Mouse (Mus musculus): Measurements from ENCODE around the gene Sars2. TPM values are rescaled to one million over a fixed set of nuclear protein-coding genes. Genes with fewer than 3 reads are reported as not detected.

Gene Sars2
- total RNA-seq, 2 experiments from 2014 or later: 18.5 to 18.8 TPM

GRCm38 (mm10) chr7:28780067-28780658 lies 38.4 kb downstream of the Sars2 start:
- peak; percentile 88 to 91 for DNase-seq

- DNase-seq: peak; percentile 54 to 60
Observed at GRCm38 (mm10) chr7:28780857-28781256, 39.1 kb downstream of the Sars2 start.

GRCm38 (mm10) chr7:28781261-28781663 lies 39.5 kb downstream of the Sars2 start:
- no peak for DNase-seq

GRCm38 (mm10) chr7:28785161-28785560 lies 43.4 kb downstream of the Sars2 start:
- DNase-seq: no peak

- DNase-seq: no peak
Observed at GRCm38 (mm10) chr7:28787884-28788283, 46.1 kb downstream of the Sars2 start.

GRCm38 (mm10) chr7:28788307-28789195 lies 46.8 kb downstream of the Sars2 start, which contains the start of gene Rinl:
Gene Rinl, plus strand, starts transcription at chr7:28788969.
- DNase-seq: peak in 1 of 2 experiments; percentile 25

GRCm38 (mm10) chr7:28789235-28789634 lies 47.4 kb downstream of the Sars2 start:
- no peak for DNase-seq

GRCm38 (mm10) chr7:28790066-28790806 lies 48.4 kb downstream of the Sars2 start:
- DNase-seq: peak in 1 of 2 experiments; percentile 29

- no peak for DNase-seq
Observed at GRCm38 (mm10) chr7:28791706-28792105, 49.9 kb downstream of the Sars2 start.

GRCm38 (mm10) chr7:28792391-28793185 lies 50.8 kb downstream of the Sars2 start:
- DNase-seq: no peak

GRCm38 (mm10) chr7:28793834-28794233 lies 52.0 kb downstream of the Sars2 start:
- peak in 1 of 2 experiments; percentile 61 for DNase-seq

GRCm38 (mm10) chr7:28794496-28794895 lies 52.7 kb downstream of the Sars2 start:
- no peak for DNase-seq

- no peak for DNase-seq
Observed at GRCm38 (mm10) chr7:28795832-28796231, 54.0 kb downstream of the Sars2 start.

- DNase-seq: peak; percentile 91 to 93
Observed at GRCm38 (mm10) chr7:28796562-28796975, 54.8 kb downstream of the Sars2 start.

GRCm38 (mm10) chr7:28799994-28800393 lies 58.2 kb downstream of the Sars2 start:
- no peak for DNase-seq

GRCm38 (mm10) chr7:28801451-28801850 lies 59.7 kb downstream of the Sars2 start:
- no peak for DNase-seq

GRCm38 (mm10) chr7:28801901-28802670 lies 60.3 kb downstream of the Sars2 start:
- no peak for DNase-seq

GRCm38 (mm10) chr7:28802846-28803588 lies 61.2 kb downstream of the Sars2 start:
- no peak for DNase-seq

All from adrenal gland, postnatal 36 days (tissue).